Mouse (Mus musculus): ENCODE measurements around the gene Grik4. TPM values are rescaled to one million over a fixed set of nuclear protein-coding genes. Genes with fewer than 3 reads are reported as not detected.

The Grik4 gene
- polyA plus RNA-seq, 1 experiment: 9.8 TPM

GRCm38 (mm10) chr9:42702231-42703132, 241.8 kb downstream of the Grik4 start:
- TF ChIP-seq CTCF (IDR thresholded peaks at IDR 0.05; ENCODE audit: borderline replicate concordance, extremely low read depth, insufficient read depth, insufficient read length) (no peak), POLR2A (IDR thresholded peaks at IDR 0.05; ENCODE audit: borderline replicate concordance, extremely low read depth, insufficient read depth, insufficient read length, poor library complexity, severe bottlenecking) (no peak)
- DNase-seq (ENCODE audit: low read depth): peak; percentile 38

- DNase-seq (ENCODE audit: low read depth): no peak
- no peak for TF ChIP-seq CTCF (IDR thresholded peaks at IDR 0.05; ENCODE audit: borderline replicate concordance, extremely low read depth, insufficient read depth, insufficient read length)
These were observed 242.6 kb downstream of the Grik4 start for GRCm38 (mm10) chr9:42701729-42702128.

DNA sequence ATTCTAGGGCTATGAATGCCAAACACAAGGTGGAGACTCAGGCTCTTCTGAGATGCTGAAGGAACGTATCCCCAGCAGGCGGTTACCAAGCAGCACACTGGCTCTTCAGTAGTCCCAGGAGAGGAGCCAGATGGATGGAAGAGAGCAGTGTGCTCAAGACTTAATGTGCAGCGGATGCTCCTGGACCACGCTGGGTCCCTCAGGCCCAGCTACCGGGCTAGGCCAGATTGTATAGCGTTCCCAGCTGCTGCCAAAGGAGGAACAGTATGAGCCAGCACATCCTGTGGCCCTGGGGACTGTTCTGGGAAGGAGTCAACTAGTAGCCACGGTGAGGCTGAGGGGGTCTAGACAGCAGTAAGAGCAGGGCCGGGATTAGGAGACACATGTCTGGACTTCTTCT, 251.3 kb downstream of the Grik4 start:
- DNase-seq (ENCODE audit: low read depth): no peak
- TF ChIP-seq POLR2A (IDR thresholded peaks at IDR 0.05; ENCODE audit: borderline replicate concordance, extremely low read depth, insufficient read depth, insufficient read length, poor library complexity, severe bottlenecking): no peak
- TF ChIP-seq CTCF (IDR thresholded peaks at IDR 0.05; ENCODE audit: borderline replicate concordance, extremely low read depth, insufficient read depth, insufficient read length): no peak

DNA sequence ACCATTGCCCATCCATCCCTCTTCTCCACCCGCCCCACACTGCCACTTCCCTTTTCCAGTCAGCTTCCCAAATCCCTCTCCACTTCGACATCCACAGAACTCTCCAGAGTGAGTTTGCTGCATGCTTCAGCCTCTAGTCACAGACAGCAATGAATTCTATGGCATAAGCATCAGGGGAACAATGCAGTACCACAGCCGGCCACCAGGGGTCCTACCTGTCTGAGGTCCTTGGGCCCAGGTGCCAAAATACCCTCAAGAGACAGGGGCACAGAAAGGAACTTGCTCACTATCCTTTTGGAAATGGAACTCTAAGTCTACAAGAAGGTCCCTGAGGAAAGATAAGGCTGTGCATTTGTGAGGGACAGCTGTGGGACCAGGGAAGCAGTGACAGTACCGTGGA, 256.1 kb downstream of the Grik4 start:
- DNase-seq (ENCODE audit: low read depth): peak; percentile 63
- TF ChIP-seq CTCF (IDR thresholded peaks at IDR 0.05; ENCODE audit: borderline replicate concordance, extremely low read depth, insufficient read depth, insufficient read length) (peak; percentile 82), POLR2A (IDR thresholded peaks at IDR 0.05; ENCODE audit: borderline replicate concordance, extremely low read depth, insufficient read depth, insufficient read length, poor library complexity, severe bottlenecking) (no peak)

- no peak for DNase-seq (ENCODE audit: low read depth)
- TF ChIP-seq CTCF (IDR thresholded peaks at IDR 0.05; ENCODE audit: borderline replicate concordance, extremely low read depth, insufficient read depth, insufficient read length): no peak
These were observed 258.2 kb downstream of the Grik4 start for GRCm38 (mm10) chr9:42686104-42686503.

GRCm38 (mm10) chr9:42674017-42674412, 270.3 kb downstream of the Grik4 start:
- no peak for DNase-seq (ENCODE audit: low read depth)

GRCm38 (mm10) chr9:42673385-42674016, 270.8 kb downstream of the Grik4 start:
- TF ChIP-seq POLR2A (IDR thresholded peaks at IDR 0.05; ENCODE audit: borderline replicate concordance, extremely low read depth, insufficient read depth, insufficient read length, poor library complexity, severe bottlenecking) (no peak), CTCF (IDR thresholded peaks at IDR 0.05; ENCODE audit: borderline replicate concordance, extremely low read depth, insufficient read depth, insufficient read length) (no peak)
- DNase-seq (ENCODE audit: low read depth): no peak

More at GRCm38 (mm10) chr9:42674017-42674412, 270.3 kb downstream of the Grik4 start:
- TF ChIP-seq CTCF (IDR thresholded peaks at IDR 0.05; ENCODE audit: borderline replicate concordance, extremely low read depth, insufficient read depth, insufficient read length) (no peak), POLR2A (IDR thresholded peaks at IDR 0.05; ENCODE audit: borderline replicate concordance, extremely low read depth, insufficient read depth, insufficient read length, poor library complexity, severe bottlenecking) (no peak)

DNA sequence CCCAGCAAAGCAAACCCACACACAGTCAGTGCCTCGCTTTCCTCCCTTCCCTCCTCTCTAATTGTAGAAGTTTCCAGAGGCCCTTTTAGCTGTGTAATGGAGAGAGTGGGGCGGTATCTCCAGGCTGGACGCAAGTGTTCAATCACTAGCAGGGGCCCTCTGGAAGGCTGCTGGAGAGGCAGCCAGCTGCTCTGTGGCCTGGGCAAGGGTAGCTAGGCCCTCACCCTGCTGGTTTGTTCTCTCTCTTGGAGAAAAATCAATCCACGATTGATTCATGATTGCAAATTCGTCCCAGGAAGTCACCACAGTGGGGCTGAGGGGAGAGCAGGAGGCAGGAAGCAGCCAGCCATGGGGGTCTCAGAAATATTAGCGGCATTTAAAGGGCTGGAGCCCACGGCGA, 271.3 kb downstream of the Grik4 start:
- DNase-seq (ENCODE audit: low read depth): no peak
- TF ChIP-seq CTCF (IDR thresholded peaks at IDR 0.05; ENCODE audit: borderline replicate concordance, extremely low read depth, insufficient read depth, insufficient read length): no peak
- TF ChIP-seq POLR2A (IDR thresholded peaks at IDR 0.05; ENCODE audit: borderline replicate concordance, extremely low read depth, insufficient read depth, insufficient read length, poor library complexity, severe bottlenecking): no peak

- DNase-seq (ENCODE audit: low read depth): peak; percentile 81
- no peak for TF ChIP-seq POLR2A (IDR thresholded peaks at IDR 0.05; ENCODE audit: borderline replicate concordance, extremely low read depth, insufficient read depth, insufficient read length, poor library complexity, severe bottlenecking)
- no peak for TF ChIP-seq CTCF (IDR thresholded peaks at IDR 0.05; ENCODE audit: borderline replicate concordance, extremely low read depth, insufficient read depth, insufficient read length)
These were observed 273.7 kb downstream of the Grik4 start for GRCm38 (mm10) chr9:42670619-42671018.

DNA sequence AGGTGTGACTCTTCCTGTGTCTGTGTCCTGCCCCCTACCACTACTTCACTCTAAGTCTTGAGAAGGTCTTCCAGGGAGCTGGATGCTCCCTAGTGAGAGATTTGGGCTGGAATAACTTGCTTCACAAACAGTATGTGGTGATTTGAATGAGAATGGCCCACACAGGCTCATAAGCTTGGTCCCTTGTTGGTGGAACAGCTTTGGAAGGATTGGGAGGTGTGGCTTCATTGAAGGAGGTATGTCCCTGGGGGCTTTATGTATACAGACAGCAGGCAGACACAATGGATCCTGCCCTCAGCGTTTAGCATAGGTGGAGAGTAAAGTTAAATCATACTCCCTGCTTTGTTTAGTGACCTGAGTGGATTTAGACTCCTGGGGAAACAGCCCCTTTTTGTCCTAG, 282.8 kb downstream of the Grik4 start:
- DNase-seq (ENCODE audit: low read depth): no peak
- no peak for TF ChIP-seq CTCF (IDR thresholded peaks at IDR 0.05; ENCODE audit: borderline replicate concordance, extremely low read depth, insufficient read depth, insufficient read length)
- TF ChIP-seq POLR2A (IDR thresholded peaks at IDR 0.05; ENCODE audit: borderline replicate concordance, extremely low read depth, insufficient read depth, insufficient read length, poor library complexity, severe bottlenecking): no peak

DNA sequence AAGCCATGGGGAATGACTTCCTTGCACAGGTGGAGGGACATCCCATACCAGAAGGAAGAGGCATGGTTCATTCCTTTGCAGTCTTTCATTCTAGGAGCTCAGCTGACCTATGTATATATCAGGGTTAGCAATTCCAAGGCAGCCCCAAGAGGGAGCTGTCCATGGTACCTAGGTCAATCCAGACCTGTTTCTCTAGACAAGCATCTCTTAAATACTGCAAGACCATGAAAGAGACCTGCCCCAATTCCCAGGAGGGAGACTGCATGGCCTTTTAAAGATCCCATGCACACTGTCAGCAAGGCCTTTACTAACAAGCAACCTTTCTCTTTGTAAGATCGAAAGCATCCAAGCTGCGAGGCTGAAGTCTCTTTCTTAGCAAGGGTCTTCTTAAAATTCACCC, 291.5 kb downstream of the Grik4 start:
- TF ChIP-seq CTCF (IDR thresholded peaks at IDR 0.05; ENCODE audit: borderline replicate concordance, extremely low read depth, insufficient read depth, insufficient read length) (no peak), POLR2A (IDR thresholded peaks at IDR 0.05; ENCODE audit: borderline replicate concordance, extremely low read depth, insufficient read depth, insufficient read length, poor library complexity, severe bottlenecking) (no peak)
- DNase-seq (ENCODE audit: low read depth): no peak

- no peak for DNase-seq (ENCODE audit: low read depth)
- TF ChIP-seq CTCF (IDR thresholded peaks at IDR 0.05; ENCODE audit: borderline replicate concordance, extremely low read depth, insufficient read depth, insufficient read length) (no peak), POLR2A (IDR thresholded peaks at IDR 0.05; ENCODE audit: borderline replicate concordance, extremely low read depth, insufficient read depth, insufficient read length, poor library complexity, severe bottlenecking) (no peak)
These were observed 292.0 kb downstream of the Grik4 start for GRCm38 (mm10) chr9:42652309-42652708.

Data from brain, embryonic 14.5 days (tissue).